Mouse (Mus musculus) forebrain, embryonic 12.5 days (tissue): ENCODE measurements around the gene Rcvrn. TPM values are rescaled to one million over a fixed set of nuclear protein-coding genes. Genes with fewer than 3 reads are reported as not detected.

Experiments
- ATAC-seq: fragments of 200-750 bp; cut with Nextera tagmentation; 2 replicates; pipeline ENCODE4 v1.8.0; 2017; ENCODE audit warnings: moderate TSS enrichment; ENCODE audit not compliant: low FRiP score
- H3K27ac ChIP-seq: fragments of 300-500 bp; sonication (generic); 2 replicates; pipeline ENCODE4 v1.5.1; 2016; ENCODE audit warnings: mild to moderate bottlenecking
- H3K27me3 ChIP-seq: fragments of 300-500 bp; sonication (generic); 2 replicates; pipeline ENCODE4 v1.6.1; 2016; ENCODE audit warnings: mild to moderate bottlenecking
- H3K36me3 ChIP-seq: fragments of 300-500 bp; sonication (generic); replicated peaks from 2 replicates; pipeline ENCODE4 v1.6.1; 2016; ENCODE audit warnings: mild to moderate bottlenecking
- H3K4me1 ChIP-seq: fragments of 300-500 bp; sonication (generic); 2 replicates; pipeline ENCODE4 v1.6.1; 2016
- H3K4me2 ChIP-seq: fragments of 300-500 bp; sonication (generic); 2 replicates; pipeline ENCODE4 v1.6.1; 2016; ENCODE audit warnings: mild to moderate bottlenecking, moderate library complexity
- H3K4me3 ChIP-seq: fragments of 300-500 bp; sonication (generic); replicated peaks from 2 replicates; pipeline ENCODE4 v1.5.1; 2016; ENCODE audit warnings: mild to moderate bottlenecking
- H3K9ac ChIP-seq: fragments of 300-500 bp; sonication (generic); 2 replicates; pipeline ENCODE4 v1.6.1; 2016; ENCODE audit warnings: mild to moderate bottlenecking
- H3K9me3 ChIP-seq: fragments of 300-500 bp; sonication (generic); 2 replicates; pipeline ENCODE4 v1.6.1; 2016
- WGBS: fragments of 180-500 bp; shearing (Covaris S2); methylation state at CpG from one replicate; pipeline ENCODE4 v1.1.7; 2016; 5-methylcytosine and 5-hydroxymethylcytosine counted together
- polyA plus RNA-seq: library from polyadenylated mRNA; unstranded; fragments of >200 nt; fragmentation: Nextera tagmentation; extraction: Ambion mirVana; gene quantifications from 2 replicates; pipeline ENCODE4 v1.2.1, GENCODE M21; 2016

Rcvrn gene
- polyA plus RNA-seq, 1 experiment from 2014 or later: not detected

GRCm38 (mm10) chr11:67734597-67734996 lies 39.5 kb downstream of the Rcvrn start:
- no peaks in the 10 kb centered on the region for H3K4me1 ChIP-seq
- ATAC-seq: no peak
- H3K27me3 ChIP-seq: no peaks in the 10 kb centered on the region
- no peaks in the 10 kb centered on the region for H3K9me3 ChIP-seq
- no peak overlapping the region for H3K9ac ChIP-seq
- H3K4me3 ChIP-seq: no peak overlapping the region
- H3K27ac ChIP-seq: no peak overlapping the region
- no peak overlapping the region for H3K4me2 ChIP-seq
- no peaks in the 10 kb centered on the region for H3K36me3 ChIP-seq
- WGBS: 88% methylated on average over 3 of the region's 3 CpGs

GRCm38 (mm10) chr11:67738345-67738744 lies 43.2 kb downstream of the Rcvrn start:
- H3K27ac ChIP-seq: no peak overlapping the region
- H3K9me3 ChIP-seq: no peaks in the 10 kb centered on the region
- no peaks in the 10 kb centered on the region for H3K27me3 ChIP-seq
- no peak overlapping the region for H3K4me2 ChIP-seq
- no peak overlapping the region for H3K4me3 ChIP-seq
- H3K4me1 ChIP-seq: no peaks in the 10 kb centered on the region
- WGBS: 83% methylated on average over 6 of the region's 6 CpGs
- H3K36me3 ChIP-seq: no peaks in the 10 kb centered on the region
- ATAC-seq: no peak
- no peak overlapping the region for H3K9ac ChIP-seq

- Histone ChIP-seq H3K9ac (no peak overlapping the region), H3K4me3 (no peak overlapping the region), H3K9me3 (no peaks in the 10 kb centered on the region), H3K27ac (no peak overlapping the region), H3K4me1 (no peaks in the 10 kb centered on the region), H3K4me2 (no peak overlapping the region), H3K27me3 (no peaks in the 10 kb centered on the region), H3K36me3 (no peaks in the 10 kb centered on the region)
- ATAC-seq: no peak
- 89% methylated on average over 5 of the region's 5 CpGs for WGBS
These were observed 43.8 kb downstream of the Rcvrn start for GRCm38 (mm10) chr11:67738846-67739490.

GRCm38 (mm10) chr11:67741569-67741968 lies 46.4 kb downstream of the Rcvrn start:
- Histone ChIP-seq H3K27me3 (no peaks in the 10 kb centered on the region), H3K4me2 (no peak overlapping the region)
- no peak for ATAC-seq

More at GRCm38 (mm10) chr11:67741569-67741968, 46.4 kb downstream of the Rcvrn start:
- Histone ChIP-seq H3K9ac (no peak overlapping the region), H3K4me1 (no peaks in the 10 kb centered on the region), H3K36me3 (no peaks in the 10 kb centered on the region), H3K4me3 (no peak overlapping the region), H3K9me3 (no peaks in the 10 kb centered on the region), H3K27ac (no peak overlapping the region)

Other genes starting within 250 kb of the Rcvrn start
- 4.2 and 4.8 TPM in 2 replicates for gene Gas7, start 239.9 kb upstream of the Rcvrn start, polyA plus RNA-seq
- gene Glp2r, start 75.8 kb downstream of the Rcvrn start, polyA plus RNA-seq: not detected in 2 replicates
- gene Gsg1l2, start 79.3 kb downstream of the Rcvrn start, polyA plus RNA-seq: not detected in 2 replicates
- gene Dhrs7c, start 102.9 kb downstream of the Rcvrn start, polyA plus RNA-seq: not detected in 2 replicates
- gene Usp43, start 226.8 kb downstream of the Rcvrn start, polyA plus RNA-seq: 0.64 and 0.77 TPM in 2 replicates